Mouse (Mus musculus) hindbrain, embryonic 11.5 days (tissue): ENCODE measurements around the gene Bmp3. TPM values are rescaled to one million over a fixed set of nuclear protein-coding genes. Genes with fewer than 3 reads are reported as not detected.

Experiments used
- ATAC-seq: fragments of 200-750 bp; cut with Nextera tagmentation; 2 replicates; pipeline ENCODE4 v1.8.0; 2017; ENCODE audit warnings: mild to moderate bottlenecking, moderate TSS enrichment, moderate library complexity; ENCODE audit not compliant: low FRiP score
- DNase-seq: peaks from one replicate; pipeline ENCODE4 v3.0.0-alpha.2; 2015; ENCODE audit warnings: low spot score
- H3K27ac ChIP-seq: fragments of 300-500 bp; sonication (generic); 2 replicates; pipeline ENCODE4 v1.5.1; 2014; ENCODE audit warnings: mild to moderate bottlenecking, low read depth, low read length
- H3K27me3 ChIP-seq: fragments of 300-500 bp; sonication (generic); 2 replicates; pipeline ENCODE4 v1.6.1; 2014; ENCODE audit warnings: mild to moderate bottlenecking, low read length, moderate library complexity, mixed read lengths; ENCODE audit not compliant: control insufficient read depth, insufficient read depth
- H3K36me3 ChIP-seq: fragments of 300-500 bp; sonication (generic); 2 replicates; pipeline ENCODE4 v1.6.1; 2014; ENCODE audit warnings: mild to moderate bottlenecking, low read length, moderate library complexity, mixed read lengths; ENCODE audit not compliant: control insufficient read depth, insufficient read depth
- H3K4me1 ChIP-seq: fragments of 300-500 bp; sonication (generic); replicated peaks from 2 replicates; pipeline ENCODE4 v1.6.1; 2014; ENCODE audit warnings: low read length, mixed read lengths; ENCODE audit not compliant: control insufficient read depth, insufficient read depth
- H3K4me2 ChIP-seq: fragments of 300-500 bp; sonication (generic); replicated peaks from 2 replicates; pipeline ENCODE4 v1.6.1; 2014; ENCODE audit warnings: mild to moderate bottlenecking, low read depth, low read length
- H3K4me3 ChIP-seq: fragments of 300-500 bp; sonication (generic); 2 replicates; pipeline ENCODE4 v1.5.1; 2014; ENCODE audit warnings: low read depth, low read length
- H3K9ac ChIP-seq: fragments of 300-500 bp; sonication (generic); 2 replicates; pipeline ENCODE4 v1.6.1; 2014; ENCODE audit warnings: low read depth, low read length
- H3K9me3 ChIP-seq: fragments of 300-500 bp; sonication (generic); 2 replicates; pipeline ENCODE4 v1.6.1; 2016; ENCODE audit warnings: low read length; ENCODE audit not compliant: control insufficient read depth
- WGBS: fragments of 180-500 bp; shearing (Covaris S2); extraction: QIAGEN DNeasy Blood & Tissue Kit; methylation state at CpG from one replicate; pipeline ENCODE4 v1.1.7; 2014; 5-methylcytosine and 5-hydroxymethylcytosine counted together
- polyA plus RNA-seq: library from polyadenylated mRNA; unstranded; fragments of >200 nt; fragmentation: Nextera tagmentation; extraction: Ambion mirVana; gene quantifications from 2 replicates; pipeline ENCODE4 v1.2.1, GENCODE M21; 2014

Bmp3 gene
- polyA plus RNA-seq, 1 experiment from 2014 or later: 1.3 TPM

GRCm38 (mm10) chr5:98842600-98843310 is 11.5 kb upstream of the Bmp3 start:
- DNase-seq: no peak
- H3K27ac ChIP-seq: no peak overlapping the region
- 96% methylated on average over 7 of the region's 7 CpGs for WGBS

GRCm38 (mm10) chr5:98844664-98845063 is 9.6 kb upstream of the Bmp3 start:
- H3K36me3 ChIP-seq: no peaks in the 10 kb centered on the region
- no peaks in the 10 kb centered on the region for H3K4me1 ChIP-seq
- no peaks in the 10 kb centered on the region for H3K27me3 ChIP-seq
- no peak overlapping the region for H3K4me3 ChIP-seq
- no peaks in the 10 kb centered on the region for H3K9me3 ChIP-seq
- ATAC-seq: no peak
- no peak overlapping the region for H3K9ac ChIP-seq
- DNase-seq: no peak
- no peak overlapping the region for H3K4me2 ChIP-seq
- no peak overlapping the region for H3K27ac ChIP-seq
- 87% methylated on average over 1 of the region's 1 CpGs for WGBS

More at GRCm38 (mm10) chr5:98842600-98843310, 11.5 kb upstream of the Bmp3 start:
- H3K36me3 ChIP-seq: no peaks in the 10 kb centered on the region
- no peak overlapping the region for H3K4me2 ChIP-seq
- H3K27me3 ChIP-seq: no peaks in the 10 kb centered on the region
- H3K9ac ChIP-seq: no peak overlapping the region
- H3K9me3 ChIP-seq: no peaks in the 10 kb centered on the region
- H3K4me1 ChIP-seq: no peaks in the 10 kb centered on the region
- H3K4me3 ChIP-seq: no peak overlapping the region
- no peak for ATAC-seq

- under 1% methylated on average over 72 of the region's 75 CpGs for WGBS
- Histone ChIP-seq H3K4me2 (peak overlapping the region; percentile 93), H3K36me3 (no peaks in the 10 kb centered on the region), H3K9me3 (no peaks in the 10 kb centered on the region), H3K27ac (no peak overlapping the region), H3K27me3 (peaks cover 25% of the 10 kb centered on the region), H3K4me1 (0 out of 2 replicates have a peak, but pooled peaks cover 2% of the 10 kb centered on the region), H3K4me3 (peak overlapping the region; percentile 48), H3K9ac (peak overlapping the region; percentile 21; the same call in 1 of the 2 replicates)
- ATAC-seq (peak; percentile 76), DNase-seq (peak; percentile 62)
Measured at GRCm38 (mm10) chr5:98854627-98855564, 681 bp downstream of the Bmp3 start.

GRCm38 (mm10) chr5:98855741-98856140 is 1.5 kb downstream of the Bmp3 start:
- H3K4me1 ChIP-seq: 0 out of 2 replicates have a peak, but pooled peaks cover 2% of the 10 kb centered on the region
- 16% methylated on average over 12 of the region's 12 CpGs for WGBS
- peaks cover 25% of the 10 kb centered on the region for H3K27me3 ChIP-seq
- peak overlapping the region; percentile 48 for H3K4me3 ChIP-seq
- H3K9me3 ChIP-seq: no peaks in the 10 kb centered on the region
- H3K9ac ChIP-seq: no peak overlapping the region
- no peaks in the 10 kb centered on the region for H3K36me3 ChIP-seq
- peak overlapping the region; percentile 93 for H3K4me2 ChIP-seq
- peak; percentile 37 for DNase-seq
- no peak for ATAC-seq
- H3K27ac ChIP-seq: no peak overlapping the region

GRCm38 (mm10) chr5:98856356-98856755 is 2.1 kb downstream of the Bmp3 start:
- DNase-seq (peak; percentile 8), ATAC-seq (no peak)
- no peak overlapping the region for H3K9ac ChIP-seq
- no peaks in the 10 kb centered on the region for H3K9me3 ChIP-seq
- 63% methylated on average over 7 of the region's 7 CpGs for WGBS
- 0 out of 2 replicates have a peak, but pooled peaks cover 2% of the 10 kb centered on the region for H3K4me1 ChIP-seq
- no peak overlapping the region for H3K27ac ChIP-seq
- peaks cover 25% of the 10 kb centered on the region for H3K27me3 ChIP-seq
- H3K4me3 ChIP-seq: no peak overlapping the region
- no peaks in the 10 kb centered on the region for H3K36me3 ChIP-seq
- no peak overlapping the region for H3K4me2 ChIP-seq

GRCm38 (mm10) chr5:98863891-98864290 is 9.7 kb downstream of the Bmp3 start:
- Histone ChIP-seq H3K9me3 (no peaks in the 10 kb centered on the region), H3K4me3 (no peak overlapping the region), H3K4me1 (no peaks in the 10 kb centered on the region), H3K27me3 (no peaks in the 10 kb centered on the region), H3K9ac (no peak overlapping the region), H3K27ac (no peak overlapping the region), H3K36me3 (no peaks in the 10 kb centered on the region), H3K4me2 (no peak overlapping the region)
- 4% methylated on average over 6 of the region's 6 CpGs for WGBS
- DNase-seq (peak; percentile 71), ATAC-seq (no peak)

- Histone ChIP-seq H3K36me3 (no peaks in the 10 kb centered on the region), H3K4me2 (no peak overlapping the region), H3K27me3 (no peaks in the 10 kb centered on the region), H3K4me3 (no peak overlapping the region), H3K4me1 (no peaks in the 10 kb centered on the region), H3K9me3 (no peaks in the 10 kb centered on the region), H3K27ac (no peak overlapping the region), H3K9ac (no peak overlapping the region)
- 90% methylated on average over 5 of the region's 5 CpGs for WGBS
- DNase-seq (no peak), ATAC-seq (no peak)
Measured at GRCm38 (mm10) chr5:98865146-98865545, 10.9 kb downstream of the Bmp3 start.

GRCm38 (mm10) chr5:98876056-98876455 is 21.8 kb downstream of the Bmp3 start:
- no peak overlapping the region for H3K4me2 ChIP-seq
- WGBS: 63% methylated on average over 5 of the region's 5 CpGs
- H3K9me3 ChIP-seq: no peaks in the 10 kb centered on the region
- H3K36me3 ChIP-seq: no peaks in the 10 kb centered on the region
- DNase-seq (no peak), ATAC-seq (no peak)
- H3K27me3 ChIP-seq: no peaks in the 10 kb centered on the region
- no peak overlapping the region for H3K27ac ChIP-seq
- H3K9ac ChIP-seq: no peak overlapping the region
- no peak overlapping the region for H3K4me3 ChIP-seq
- no peaks in the 10 kb centered on the region for H3K4me1 ChIP-seq
